Mouse (Mus musculus) lung, postnatal 0 days (tissue): Measurements from ENCODE around the gene Cntnap5c.

ENCODE experiments used
- CTCF ChIP-seq: IDR thresholded peaks from 2 replicates; pipeline ENCODE4 v1.5.1; 2016; ENCODE audit warnings: antibody characterized with exemption, mild to moderate bottlenecking
- EP300 ChIP-seq: IDR thresholded peaks from 2 replicates; pipeline ENCODE4 v1.6.1; 2016; ENCODE audit warnings: antibody characterized with exemption, mild to moderate bottlenecking, control low read depth

DNA sequence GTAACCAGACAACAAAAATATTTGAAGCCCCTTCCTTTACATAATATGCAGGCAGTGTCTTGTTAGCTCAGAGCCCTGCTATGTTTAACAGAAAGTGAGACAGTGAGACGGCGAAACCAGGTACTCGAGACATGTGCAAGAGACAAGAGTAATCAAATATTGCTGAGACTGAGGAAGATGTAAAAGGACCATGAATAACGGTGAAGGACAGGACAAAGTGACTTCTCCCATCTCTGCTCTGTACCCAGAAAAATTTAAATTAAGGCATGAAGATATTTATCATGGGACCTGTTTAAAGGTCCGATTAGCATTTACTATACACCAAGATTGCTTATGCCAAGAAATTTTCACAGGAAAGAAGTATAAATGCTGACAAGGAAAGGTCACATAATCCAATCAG lies 233.5 kb downstream of the Cntnap5c start:
- TF ChIP-seq EP300 (no peak), CTCF (no peak)
